7 mouse cellular contexts compared by ENCODE assay signal in the genomic region with DNA sequence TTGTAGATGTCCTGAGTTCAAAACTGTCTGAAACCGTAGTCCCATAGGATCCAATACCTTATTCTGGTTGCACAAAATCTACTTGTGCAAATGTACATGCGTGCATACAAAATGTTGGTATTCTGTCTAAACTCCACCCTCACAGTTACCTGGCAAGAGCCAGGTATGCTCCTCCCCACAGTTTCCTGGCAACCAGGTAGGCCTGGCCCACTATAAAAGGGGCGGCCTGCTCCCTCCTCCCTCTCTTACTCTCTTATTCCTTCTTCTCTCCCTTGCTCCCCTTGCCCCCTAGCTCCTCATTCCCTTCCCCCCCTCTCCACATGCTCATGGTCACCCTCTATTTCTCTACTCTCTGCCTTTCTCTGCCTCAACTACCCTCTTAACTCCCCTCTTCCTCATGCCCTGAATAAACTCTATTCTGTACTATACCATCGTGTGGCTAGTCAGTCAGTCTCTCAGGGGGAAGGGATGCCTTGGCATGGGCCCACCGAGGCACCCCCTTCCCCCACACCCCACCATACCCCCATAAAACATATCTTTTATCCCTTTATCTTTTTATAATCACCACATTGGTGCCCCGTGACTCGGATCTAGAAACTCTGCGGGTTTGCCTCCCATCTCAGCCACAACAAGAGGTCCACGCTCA. TPM values are rescaled to one million over a fixed set of nuclear protein-coding genes. Genes with fewer than 3 reads are reported as not detected.
DNase-seq lines count a peak whose midpoint lies in the region; ATAC-seq lines count a peak whose summit lies in the region.

No protein-coding gene starts in this region.

- peaks cover 9% of the 10 kb centered on the region; the same call in 1 of the 2 replicates for H3K4me1 ChIP-seq in intestine, embryonic 15.5 days (replicated peaks)
- no peaks in the 10 kb centered on the region for H3K4me1 ChIP-seq in lung, embryonic 16.5 days (replicated peaks; ENCODE audit: control insufficient read depth, insufficient read depth, low read length)

- 0 out of 2 replicates have a peak overlapping the region, but pooled peaks have one; percentile 14 for H3K9ac ChIP-seq in intestine, embryonic 15.5 days
- peak overlapping the region; percentile 33 for H3K9ac ChIP-seq in lung, embryonic 16.5 days (ENCODE audit: low read length)

- DNase-seq in ovary, postnatal 36 days (ENCODE audit: low spot score): peak; percentile 11
- DNase-seq in ovary, postnatal 14 days (ENCODE audit: low spot score): no peak
- DNase-seq in MN1 (ENCODE audit: low spot score): no peak
- no peak for DNase-seq in cerebellum, postnatal 14 days
- DNase-seq in gastrocnemius, postnatal 10 days: no peak

- no peaks in the 10 kb centered on the region for H3K27me3 ChIP-seq in intestine, embryonic 15.5 days (replicated peaks)
- H3K27me3 ChIP-seq in lung, embryonic 16.5 days (ENCODE audit: control insufficient read depth, insufficient read depth, low read depth, low read length): no peaks in the 10 kb centered on the region

- peak overlapping the region; percentile 19 for H3K4me3 ChIP-seq in intestine, embryonic 15.5 days (replicated peaks)
- peak overlapping the region; percentile 29 for H3K4me3 ChIP-seq in lung, embryonic 16.5 days (ENCODE audit: low read length)

- H3K9me3 ChIP-seq in intestine, embryonic 15.5 days: no peaks in the 10 kb centered on the region
- no peaks in the 10 kb centered on the region; the same call in 1 of the 2 replicates for H3K9me3 ChIP-seq in lung, embryonic 16.5 days (ENCODE audit: control insufficient read depth, low read length)

- ATAC-seq in intestine, embryonic 15.5 days: peak; percentile 29
- ATAC-seq in lung, embryonic 16.5 days (ENCODE audit: low read depth): peak; percentile 48; the same call in 1 of the 2 replicates

- no peaks in the 10 kb centered on the region for H3K36me3 ChIP-seq in intestine, embryonic 15.5 days
- H3K36me3 ChIP-seq in lung, embryonic 16.5 days (ENCODE audit: control insufficient read depth, insufficient read depth, low read length): no peaks in the 10 kb centered on the region

- 78% methylated on average over 9 of the region's 9 CpGs for WGBS in intestine, embryonic 15.5 days
- WGBS in lung, embryonic 16.5 days: 58% methylated on average over 9 of the region's 9 CpGs

- H3K27ac ChIP-seq in intestine, embryonic 15.5 days: no peak overlapping the region
- peak overlapping the region; percentile 77 for H3K27ac ChIP-seq in lung, embryonic 16.5 days (ENCODE audit: low read length)

- peak overlapping the region; percentile 52 for H3K4me2 ChIP-seq in intestine, embryonic 15.5 days (replicated peaks)
- H3K4me2 ChIP-seq in lung, embryonic 16.5 days (ENCODE audit: low read depth, low read length): peak overlapping the region; percentile 55

RNA-seq across cellular contexts. Expression of a gene that starts 31.9 kb away (rescaled TPM):
- polyA plus RNA-seq in intestine, embryonic 15.5 days (2015; fragmentation: Nextera tagmentation; extraction: Ambion mirVana): 67.2 and 71.1 TPM in 2 replicates
- polyA plus RNA-seq in lung, embryonic 16.5 days (2015; fragmentation: Nextera tagmentation; extraction: Ambion mirVana): 20.4 TPM in 2 replicates
- total RNA-seq in gastrocnemius, postnatal 10 days (2021): 1 to 10 TPM; 2.1 to 2.5 TPM

RNA-seq across cellular contexts. Expression of a gene that starts 33.2 kb away (rescaled TPM):
- polyA plus RNA-seq in intestine, embryonic 15.5 days (2015; fragmentation: Nextera tagmentation; extraction: Ambion mirVana): 50.0 and 56.5 TPM in 2 replicates
- polyA plus RNA-seq in lung, embryonic 16.5 days (2015; fragmentation: Nextera tagmentation; extraction: Ambion mirVana): 64.6 and 64.9 TPM in 2 replicates
- 10 to 100 TPM; 22.9 to 27.7 TPM for total RNA-seq in gastrocnemius, postnatal 10 days (2021)
